Mouse (Mus musculus) MEL (cell line): ENCODE data around the gene Gm15737. TPM values are rescaled to one million over a fixed set of nuclear protein-coding genes. Genes with fewer than 3 reads are reported as not detected.

Experiments
- DNase-seq: peaks from one replicate; pipeline ENCODE4 v3.0.0; 2011; ENCODE audit warnings: low read depth, low spot score
- H3K27ac ChIP-seq: 2 replicates; pipeline ENCODE4 v1.5.1; 2012; ENCODE audit warnings: low read depth, mild to moderate bottlenecking, control low read depth, low read length, moderate library complexity; ENCODE audit not compliant: control insufficient read depth
- H3K27me3 ChIP-seq, 2 experiments: fragments of 150-350 bp in 1 of 2; sonication (generic) in 1 of 2; 2 replicates each; pipeline ENCODE4 v1.6.1; 2012; ENCODE audit warnings: low read length in 2 of 2, mild to moderate bottlenecking in 2 of 2, improper control_type of control experiment in 1 of 2, moderate library complexity in 1 of 2; ENCODE audit not compliant: insufficient read depth in 2 of 2, control insufficient read depth in 1 of 2
- H3K36me3 ChIP-seq, 2 experiments: 2 replicates each; pipeline ENCODE4 v1.6.1; 2012 to 2014; ENCODE audit warnings: low read length in 2 of 2, improper control_type of control experiment in 1 of 2, inconsistent platforms in 1 of 2, mild to moderate bottlenecking in 1 of 2; ENCODE audit not compliant: insufficient read depth in 2 of 2, control insufficient read depth in 1 of 2
- H3K4me1 ChIP-seq, 2 experiments: fragments of 150-350 bp in 1 of 2; sonication (generic) in 1 of 2; 2 replicates each; pipeline ENCODE4 v1.6.1; 2012; ENCODE audit warnings: low read length in 2 of 2, improper control_type of control experiment in 1 of 2, mild to moderate bottlenecking in 1 of 2; ENCODE audit not compliant: insufficient read depth in 2 of 2, control insufficient read depth in 1 of 2
- H3K4me3 ChIP-seq, 2 experiments: fragments of 150-350 bp in 1 of 2; sonication (generic) in 1 of 2; 2 replicates each; pipeline ENCODE4 v1.5.1; 2012; ENCODE audit warnings: low read depth in 2 of 2, low read length in 2 of 2, mild to moderate bottlenecking in 2 of 2, moderate library complexity in 2 of 2, control low read depth in 1 of 2, improper control_type of control experiment in 1 of 2; ENCODE audit not compliant: control insufficient read depth in 1 of 2, insufficient read depth in 1 of 2
- H3K79me2 ChIP-seq: 2 replicates; pipeline ENCODE4 v1.6.1; 2012; ENCODE audit warnings: mild to moderate bottlenecking, low read length, moderate library complexity; ENCODE audit not compliant: control insufficient read depth, poor library complexity, insufficient read depth
- H3K9ac ChIP-seq: 2 replicates; pipeline ENCODE4 v1.6.1; 2012; ENCODE audit warnings: low read depth, mild to moderate bottlenecking, control low read depth, low read length, moderate library complexity; ENCODE audit not compliant: control insufficient read depth, poor library complexity, severe bottlenecking
- H3K9me3 ChIP-seq: fragments of 150-350 bp; sonication (generic); replicated peaks from 2 replicates; pipeline ENCODE4 v1.6.1; 2012; ENCODE audit warnings: mild to moderate bottlenecking, low read length, improper control_type of control experiment, moderate library complexity; ENCODE audit not compliant: insufficient read depth
- BHLHE40 ChIP-seq: IDR thresholded peaks from 2 replicates; pipeline ENCODE4 v1.6.1; 2012; ENCODE audit warnings: low read depth, mild to moderate bottlenecking, inconsistent platforms, low read length, improper control_type of control experiment, borderline replicate concordance
- CHD2 ChIP-seq: IDR thresholded peaks from 2 replicates; pipeline ENCODE4 v1.6.1; 2011; ENCODE audit warnings: low read length, improper control_type of control experiment
- E2F4 ChIP-seq: IDR thresholded peaks from 2 replicates; pipeline ENCODE4 v1.6.1; 2011; ENCODE audit warnings: low read depth, low read length, improper control_type of control experiment, borderline replicate concordance
- GABPA ChIP-seq: IDR thresholded peaks from 2 replicates; pipeline ENCODE4 v1.6.1; 2012; ENCODE audit warnings: low read depth, mild to moderate bottlenecking, inconsistent platforms, low read length, improper control_type of control experiment, moderate library complexity
- GATA1 ChIP-seq: IDR thresholded peaks from 2 replicates; pipeline ENCODE4 v1.6.1; 2011; ENCODE audit warnings: low read depth, low read length, improper control_type of control experiment
- MAFK ChIP-seq: IDR thresholded peaks from 2 replicates; pipeline ENCODE4 v1.6.1; 2011; ENCODE audit warnings: low read depth, mild to moderate bottlenecking, low read length, improper control_type of control experiment, borderline replicate concordance
- MAX ChIP-seq: IDR thresholded peaks from 2 replicates; pipeline ENCODE4 v1.6.1; 2011; ENCODE audit warnings: low read length, improper control_type of control experiment
- MAZ ChIP-seq: IDR thresholded peaks from 2 replicates; pipeline ENCODE4 v1.6.1; 2012; ENCODE audit warnings: low read depth, mild to moderate bottlenecking, inconsistent platforms, low read length, improper control_type of control experiment
- MEF2A ChIP-seq: IDR thresholded peaks from 2 replicates; pipeline ENCODE4 v1.6.1; 2014; ENCODE audit warnings: low read depth, mild to moderate bottlenecking, inconsistent platforms, low read length, improper control_type of control experiment; ENCODE audit not compliant: poor library complexity, insufficient replicate concordance, severe bottlenecking; ENCODE audit errors: extremely low read depth
- NRF1 ChIP-seq: IDR thresholded peaks from 2 replicates; pipeline ENCODE4 v1.6.1; 2014; ENCODE audit warnings: low read depth, mild to moderate bottlenecking, inconsistent platforms, low read length, improper control_type of control experiment, moderate library complexity; ENCODE audit not compliant: poor library complexity, insufficient read depth, severe bottlenecking
- POLR2AphosphoS2 ChIP-seq: IDR thresholded peaks from 2 replicates; pipeline ENCODE4 v1.6.1; 2011; ENCODE audit warnings: low read length, improper control_type of control experiment
- RCOR1 ChIP-seq: IDR thresholded peaks from 2 replicates; pipeline ENCODE4 v1.6.1; 2012; ENCODE audit warnings: low read depth, mild to moderate bottlenecking, inconsistent platforms, low read length, improper control_type of control experiment
- SMC3 ChIP-seq: IDR thresholded peaks from 2 replicates; pipeline ENCODE4 v1.6.1; 2011; ENCODE audit warnings: low read depth, low read length, improper control_type of control experiment
- TAL1 ChIP-seq: IDR thresholded peaks from 2 replicates; pipeline ENCODE4 v1.6.1; 2012; ENCODE audit warnings: mild to moderate bottlenecking, inconsistent platforms, low read length, moderate library complexity, mixed read lengths
- TBP ChIP-seq: IDR thresholded peaks from 2 replicates; pipeline ENCODE4 v1.8.0; 2011; ENCODE audit warnings: low read depth, low read length, improper control_type of control experiment
- ZC3H11A ChIP-seq: IDR thresholded peaks from 2 replicates; pipeline ENCODE4 v1.6.1; 2012; ENCODE audit warnings: low read depth, mild to moderate bottlenecking, inconsistent platforms, low read length, improper control_type of control experiment
- ZMIZ1 ChIP-seq: IDR thresholded peaks from 2 replicates; pipeline ENCODE4 v1.6.1; 2012; ENCODE audit warnings: low read depth, mild to moderate bottlenecking, inconsistent platforms, low read length, improper control_type of control experiment, moderate library complexity
- ZNF384 ChIP-seq: IDR thresholded peaks from 2 replicates; pipeline ENCODE4 v1.6.1; 2012; ENCODE audit warnings: low read depth, mild to moderate bottlenecking, inconsistent platforms, low read length, improper control_type of control experiment
- polyA plus RNA-seq, 2 experiments: library from polyadenylated mRNA; stranded (reverse) in 1 of 2; unstranded in 1 of 2; fragments of >175 nt in 1 of 2; fragments of >200 nt in 1 of 2; gene quantifications; 2 replicates each; pipeline versions ENCODE4 v1.2.1 to v1.2.4; 2012; ENCODE audit warnings: low replicate concordance in 2 of 2, low read depth in 1 of 2; ENCODE audit not compliant: insufficient read length in 2 of 2, insufficient read depth in 1 of 2, missing spikeins in 1 of 2
- total RNA-seq: library from RNA; depleted of rRNA; stranded (reverse); fragments of 300-350 nt; gene quantifications from 2 replicates; pipeline ENCODE4 v1.2.3, GENCODE M21; 2012

Gene Gm15737
- total and polyA plus RNA-seq, 3 experiments = not detected

DNA sequence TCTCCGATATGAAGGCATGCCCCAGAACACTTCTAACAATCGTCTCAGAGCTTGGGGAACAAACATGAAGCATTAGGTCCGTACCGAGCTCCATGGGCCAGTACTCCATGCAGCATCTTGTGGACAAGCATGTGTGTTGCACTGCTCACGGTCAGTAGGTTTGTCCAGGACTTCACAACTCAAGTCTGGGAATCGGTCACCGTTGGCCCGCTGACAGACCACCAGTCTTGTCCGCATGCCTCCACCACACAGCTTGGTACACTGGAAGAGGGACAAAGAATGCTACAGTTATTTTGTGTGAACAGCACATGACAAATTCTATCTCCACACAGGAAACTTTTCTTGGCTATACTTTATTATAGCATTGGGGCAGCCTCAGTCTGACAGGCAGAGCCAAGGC, 19.9 kb upstream of the Gm15737 start:
- Histone ChIP-seq H3K9ac (no peak overlapping the region), H3K27ac (no peak overlapping the region), H3K9me3 (no peaks in the 10 kb centered on the region), H3K27me3 (no peaks in the 10 kb centered on the region), H3K4me3 (no peak overlapping the region), H3K36me3 (no peaks in the 10 kb centered on the region)
- no peak for DNase-seq
- no peak for TF ChIP-seq ZNF384
- TF ChIP-seq MAFK = no peak
- TF ChIP-seq E2F4 = no peak
- TF ChIP-seq MAX = no peak
- no peak for TF ChIP-seq SMC3
- TF ChIP-seq, all 39 proteins: peak for 0
- no peaks in the 10 kb centered on the region for H3K4me1 ChIP-seq
- no peaks in the 10 kb centered on the region for H3K79me2 ChIP-seq

- no peak for TF ChIP-seq GATA1
- no peak for TF ChIP-seq RCOR1
- no peak for TF ChIP-seq GABPA
- TF ChIP-seq POLR2AphosphoS2 = no peak
- no peak for TF ChIP-seq NRF1
- TF ChIP-seq TAL1 = no peak
- TF ChIP-seq TBP = no peak
- no peak for TF ChIP-seq CHD2
- H3K36me3 ChIP-seq = no peaks in the 10 kb centered on the region
Observed at GRCm38 (mm10) chr6:92850250-92850649, 18.9 kb upstream of the Gm15737 start.

GRCm38 (mm10) chr6:92854873-92855272, 14.3 kb upstream of the Gm15737 start:
- no peak for DNase-seq
- H3K4me3 ChIP-seq = no peak overlapping the region
- TF ChIP-seq MAZ = no peak
- no peak for TF ChIP-seq ZMIZ1
- no peak for TF ChIP-seq TBP
- no peak for TF ChIP-seq MAX
- no peak for TF ChIP-seq ZC3H11A
- no peak for TF ChIP-seq BHLHE40
- TF ChIP-seq MEF2A = no peak
- H3K36me3 ChIP-seq = no peaks in the 10 kb centered on the region
- H3K9me3 ChIP-seq = no peaks in the 10 kb centered on the region
- no peaks in the 10 kb centered on the region for H3K79me2 ChIP-seq
- no peaks in the 10 kb centered on the region for H3K27me3 ChIP-seq
- no peak overlapping the region for H3K9ac ChIP-seq
- H3K4me1 ChIP-seq = no peaks in the 10 kb centered on the region
- no peak overlapping the region for H3K27ac ChIP-seq

More at GRCm38 (mm10) chr6:92850250-92850649, 18.9 kb upstream of the Gm15737 start:
- no peak overlapping the region for H3K4me3 ChIP-seq
- no peaks in the 10 kb centered on the region for H3K4me1 ChIP-seq
- no peaks in the 10 kb centered on the region for H3K79me2 ChIP-seq
- H3K27ac ChIP-seq = no peak overlapping the region
- no peak for DNase-seq
- H3K27me3 ChIP-seq = no peaks in the 10 kb centered on the region
- H3K9me3 ChIP-seq = no peaks in the 10 kb centered on the region
- H3K9ac ChIP-seq = no peak overlapping the region
